Mouse (Mus musculus) lung, postnatal 0 days (tissue): ENCODE measurements around the gene Ppp2r5a. TPM values are rescaled to one million over a fixed set of nuclear protein-coding genes. Genes with fewer than 3 reads are reported as not detected.

Experiments
- ATAC-seq: fragments of 200-750 bp; cut with Nextera tagmentation; 2 replicates; pipeline ENCODE4 v1.8.0; 2017; ENCODE audit warnings: moderate library complexity
- DNase-seq: peaks from one replicate; pipeline ENCODE4 v3.0.0-alpha.2; 2016; ENCODE audit warnings: low spot score
- H3K27ac ChIP-seq: fragments of 300-500 bp; sonication (generic); 2 replicates; pipeline ENCODE4 v1.5.1; 2014; ENCODE audit warnings: antibody characterized with exemption, mild to moderate bottlenecking, low read length, mixed read lengths
- H3K27me3 ChIP-seq: fragments of 300-500 bp; sonication (generic); replicated peaks from 2 replicates; pipeline ENCODE4 v1.6.1; 2014; ENCODE audit warnings: low read length, mixed read lengths; ENCODE audit not compliant: insufficient read depth
- H3K36me3 ChIP-seq: fragments of 300-500 bp; sonication (generic); 2 replicates; pipeline ENCODE4 v1.6.1; 2014; ENCODE audit warnings: low read length, mixed read lengths; ENCODE audit not compliant: insufficient read depth
- H3K4me1 ChIP-seq: fragments of 300-500 bp; sonication (generic); 2 replicates; pipeline ENCODE4 v1.6.1; 2014; ENCODE audit warnings: antibody characterized with exemption, low read depth, low read length, mixed read lengths; ENCODE audit not compliant: insufficient read depth
- H3K4me2 ChIP-seq: fragments of 300-500 bp; sonication (generic); replicated peaks from 2 replicates; pipeline ENCODE4 v1.6.1; 2014; ENCODE audit warnings: low read depth, mild to moderate bottlenecking, low read length, moderate library complexity, mixed read lengths
- H3K4me3 ChIP-seq: fragments of 300-500 bp; sonication (generic); 2 replicates; pipeline ENCODE4 v1.5.1; 2014; ENCODE audit warnings: low read depth, low read length
- H3K9ac ChIP-seq: fragments of 300-500 bp; sonication (generic); replicated peaks from 2 replicates; pipeline ENCODE4 v1.6.1; 2014; ENCODE audit warnings: low read depth, mild to moderate bottlenecking
- H3K9me3 ChIP-seq: fragments of 300-500 bp; sonication (generic); 2 replicates; pipeline ENCODE4 v1.6.1; 2016; ENCODE audit warnings: low read length, mixed read lengths
- CTCF ChIP-seq: IDR thresholded peaks from 2 replicates; pipeline ENCODE4 v1.5.1; 2016; ENCODE audit warnings: antibody characterized with exemption, mild to moderate bottlenecking
- EP300 ChIP-seq: IDR thresholded peaks from 2 replicates; pipeline ENCODE4 v1.6.1; 2016; ENCODE audit warnings: antibody characterized with exemption, mild to moderate bottlenecking, control low read depth
- WGBS: fragments of 180-500 bp; shearing (Covaris S2); extraction: QIAGEN DNeasy Blood & Tissue Kit; methylation state at CpG from one replicate; pipeline ENCODE4 v1.1.7; 2014; 5-methylcytosine and 5-hydroxymethylcytosine counted together
- polyA plus RNA-seq: library from polyadenylated mRNA; unstranded; fragments of >200 nt; fragmentation: Nextera tagmentation; extraction: Ambion mirVana; gene quantifications from 2 replicates; pipeline ENCODE4 v1.2.1, GENCODE M21; 2015

Gene Ppp2r5a
- polyA plus RNA-seq = 51.5 and 56.0 TPM in 2 replicates

DNA sequence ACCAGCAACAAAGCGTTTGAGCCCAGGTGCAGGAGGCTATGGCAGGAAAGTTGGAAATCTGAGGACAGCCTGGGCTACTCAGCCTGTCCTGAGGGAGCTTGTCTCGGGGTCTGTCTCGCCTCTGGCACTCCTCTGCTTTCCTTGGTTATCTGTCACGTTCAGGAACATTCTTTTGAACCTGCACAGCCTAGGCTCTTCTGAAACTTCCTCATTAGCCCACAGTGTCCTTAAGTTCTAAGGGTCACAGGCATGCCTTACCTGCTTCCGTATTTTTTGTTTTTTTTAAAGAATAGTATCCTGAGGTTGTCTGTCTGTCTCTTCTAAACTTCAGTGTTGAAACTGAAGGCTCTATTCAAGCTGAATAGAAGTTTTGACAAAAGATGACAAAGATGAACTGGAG lies at the start of gene Ppp2r5a:
Gene Ppp2r5a, minus strand, starts transcription at position 199 of the 400 bp plus-strand sequence.
- ATAC-seq (no peak), DNase-seq (no peak)
- 42% methylated on average over 5 of the region's 5 CpGs for WGBS
- Histone ChIP-seq H3K27ac (no peak within 1 kb of the TSS), H3K9ac (no peak within 1 kb of the TSS), H3K4me3 (no peak within 1 kb of the TSS), H3K27me3 (no peaks in the 10 kb centered on the region), H3K36me3 (no peaks in the 10 kb centered on the region), H3K9me3 (no peaks in the 10 kb centered on the region), H3K4me1 (no peaks in the 10 kb centered on the region), H3K4me2 (no peak within 1 kb of the TSS)
- TF ChIP-seq CTCF = no peak
- no peak for TF ChIP-seq EP300

DNA sequence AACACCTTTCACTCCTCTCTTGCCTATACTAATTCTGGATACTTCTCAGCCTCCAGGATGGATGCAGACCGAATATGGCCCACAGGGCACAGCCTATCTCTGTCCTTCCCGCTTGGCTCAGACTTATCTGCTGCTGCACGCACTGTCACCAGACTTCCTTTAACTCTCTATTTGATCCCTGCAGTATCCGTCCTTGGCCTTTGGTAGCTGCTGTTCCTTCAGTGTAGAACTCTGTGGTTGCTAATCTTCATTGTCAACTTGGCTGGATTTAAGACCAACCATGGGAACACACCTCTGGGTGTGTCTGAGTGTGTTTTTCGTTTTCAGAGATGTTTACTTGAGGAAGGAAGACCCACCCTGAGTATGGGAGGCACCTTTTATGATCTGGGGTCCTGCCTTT lies 47.5 kb upstream of the Ppp2r5a start:
- Histone ChIP-seq H3K4me1 (peaks cover 4% of the 10 kb centered on the region; the same call in 1 of the 2 replicates), H3K4me2 (no peak overlapping the region), H3K9ac (no peak overlapping the region), H3K36me3 (no peaks in the 10 kb centered on the region), H3K9me3 (no peaks in the 10 kb centered on the region), H3K27ac (peak overlapping the region; percentile 27; the same call in 1 of the 2 replicates), H3K27me3 (no peaks in the 10 kb centered on the region), H3K4me3 (no peak overlapping the region)
- peak; percentile 28 for DNase-seq
- TF ChIP-seq EP300 = peak; percentile 72
- peak; percentile 52 for TF ChIP-seq CTCF
- peak; percentile 10; the same call in 1 of the 2 replicates for ATAC-seq
- WGBS = 46% methylated on average over 5 of the region's 5 CpGs

DNA sequence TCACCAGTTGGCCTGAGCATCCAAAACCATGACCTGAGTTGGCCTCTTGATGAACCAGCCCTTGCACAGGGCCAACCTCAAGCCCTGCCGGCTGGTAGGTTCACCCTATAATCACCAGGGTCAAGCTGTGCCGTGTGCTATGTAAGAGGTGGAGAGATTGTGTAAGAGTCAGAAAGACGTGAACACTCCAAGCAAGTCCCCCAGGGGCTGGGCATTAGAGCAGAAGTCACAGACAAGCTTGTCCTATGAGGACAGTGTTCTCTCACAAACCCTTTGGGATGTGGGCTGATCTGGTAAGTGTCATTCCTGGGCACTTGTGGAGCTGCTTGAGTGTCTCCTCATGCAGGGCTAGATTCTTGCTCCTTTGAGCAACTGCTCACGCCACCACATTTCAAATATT lies 46.5 kb upstream of the Ppp2r5a start:
- Histone ChIP-seq H3K4me3 (no peak overlapping the region), H3K36me3 (no peaks in the 10 kb centered on the region), H3K4me2 (no peak overlapping the region), H3K9me3 (no peaks in the 10 kb centered on the region), H3K9ac (no peak overlapping the region), H3K4me1 (peaks cover 4% of the 10 kb centered on the region; the same call in 1 of the 2 replicates), H3K27ac (peak overlapping the region; percentile 27; the same call in 1 of the 2 replicates), H3K27me3 (no peaks in the 10 kb centered on the region)
- TF ChIP-seq EP300 (peak; percentile 71), CTCF (no peak)
- 50% methylated on average over 4 of the region's 4 CpGs for WGBS
- peak; percentile 74 for DNase-seq
- ATAC-seq = peak; percentile 75

- WGBS = 83% methylated on average over 6 of the region's 6 CpGs
- DNase-seq (no peak), ATAC-seq (no peak)
- Histone ChIP-seq H3K27me3 (no peaks in the 10 kb centered on the region), H3K4me3 (no peak overlapping the region), H3K9ac (no peak overlapping the region), H3K27ac (peak overlapping the region; percentile 51), H3K4me2 (no peak overlapping the region), H3K9me3 (no peaks in the 10 kb centered on the region), H3K4me1 (no peaks in the 10 kb centered on the region; the same call in 1 of the 2 replicates), H3K36me3 (no peaks in the 10 kb centered on the region)
- no peak for TF ChIP-seq EP300
- TF ChIP-seq CTCF = no peak
Observed at GRCm38 (mm10) chr1:191447391-191448016, 44.4 kb upstream of the Ppp2r5a start.

GRCm38 (mm10) chr1:191446307-191446706 lies 43.2 kb upstream of the Ppp2r5a start:
- H3K4me2 ChIP-seq = no peak overlapping the region
- H3K9me3 ChIP-seq = no peaks in the 10 kb centered on the region
- 58% methylated on average over 5 of the region's 5 CpGs for WGBS
- H3K9ac ChIP-seq = no peak overlapping the region
- H3K27me3 ChIP-seq = no peaks in the 10 kb centered on the region
- DNase-seq (no peak), ATAC-seq (no peak)
- H3K27ac ChIP-seq = peak overlapping the region; percentile 60; the same call in 1 of the 2 replicates
- no peak overlapping the region for H3K4me3 ChIP-seq
- H3K36me3 ChIP-seq = no peaks in the 10 kb centered on the region
- no peaks in the 10 kb centered on the region; the same call in 1 of the 2 replicates for H3K4me1 ChIP-seq
- TF ChIP-seq EP300 (no peak), CTCF (no peak)

DNA sequence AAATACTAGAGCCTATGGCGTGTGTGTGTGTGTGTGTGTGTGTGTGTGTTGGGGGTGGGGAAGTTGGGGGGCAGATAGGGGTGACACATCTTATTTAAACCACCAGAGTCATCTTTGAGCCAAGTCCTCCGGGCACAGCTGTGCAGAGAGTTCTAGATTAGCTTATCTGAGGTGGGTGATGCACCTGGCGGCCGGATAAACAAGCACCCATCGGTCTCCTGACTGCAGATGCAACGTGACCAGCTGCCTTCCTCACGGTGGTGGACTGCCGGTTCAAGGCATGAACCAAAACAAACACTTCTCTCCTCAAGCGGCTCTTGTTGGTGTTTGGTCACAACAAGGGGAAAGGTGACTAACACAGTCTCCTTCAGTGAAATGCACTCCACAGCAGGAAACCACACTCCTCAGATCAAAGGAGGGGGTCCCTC lies 42.8 kb upstream of the Ppp2r5a start:
- no peak overlapping the region for H3K4me3 ChIP-seq
- DNase-seq = peak; percentile 82
- peak; percentile 66 for ATAC-seq
- no peaks in the 10 kb centered on the region for H3K9me3 ChIP-seq
- no peak overlapping the region for H3K4me2 ChIP-seq
- H3K27ac ChIP-seq = peak overlapping the region; percentile 38; the same call in 1 of the 2 replicates
- no peaks in the 10 kb centered on the region for H3K27me3 ChIP-seq
- H3K4me1 ChIP-seq = no peaks in the 10 kb centered on the region; the same call in 1 of the 2 replicates
- H3K9ac ChIP-seq = no peak overlapping the region
- 15% methylated on average over 9 of the region's 9 CpGs for WGBS
- no peaks in the 10 kb centered on the region for H3K36me3 ChIP-seq
- peak; percentile 74; the same call in 1 of the 2 replicates for TF ChIP-seq EP300
- peak; percentile 15; the same call in 1 of the 2 replicates for TF ChIP-seq CTCF
